Mouse (Mus musculus) adrenal gland, adult 8-10 months (tissue): ENCODE measurements around the gene Cend1. TPM values are rescaled to one million over a fixed set of nuclear protein-coding genes. Genes with fewer than 3 reads are reported as not detected.

Experiments used
- DNase-seq: peaks from one replicate; pipeline ENCODE4 v3.0.0; 2022
- total RNA-seq, 4 experiments: library from RNA; stranded (reverse); gene quantifications; 2 replicates each; pipeline ENCODE4 v1.2.4; 2022

The Cend1 gene
- total RNA-seq, 4 experiments from 2014 or later, result 1.5 to 2.6 (median 2.1) TPM

DNA sequence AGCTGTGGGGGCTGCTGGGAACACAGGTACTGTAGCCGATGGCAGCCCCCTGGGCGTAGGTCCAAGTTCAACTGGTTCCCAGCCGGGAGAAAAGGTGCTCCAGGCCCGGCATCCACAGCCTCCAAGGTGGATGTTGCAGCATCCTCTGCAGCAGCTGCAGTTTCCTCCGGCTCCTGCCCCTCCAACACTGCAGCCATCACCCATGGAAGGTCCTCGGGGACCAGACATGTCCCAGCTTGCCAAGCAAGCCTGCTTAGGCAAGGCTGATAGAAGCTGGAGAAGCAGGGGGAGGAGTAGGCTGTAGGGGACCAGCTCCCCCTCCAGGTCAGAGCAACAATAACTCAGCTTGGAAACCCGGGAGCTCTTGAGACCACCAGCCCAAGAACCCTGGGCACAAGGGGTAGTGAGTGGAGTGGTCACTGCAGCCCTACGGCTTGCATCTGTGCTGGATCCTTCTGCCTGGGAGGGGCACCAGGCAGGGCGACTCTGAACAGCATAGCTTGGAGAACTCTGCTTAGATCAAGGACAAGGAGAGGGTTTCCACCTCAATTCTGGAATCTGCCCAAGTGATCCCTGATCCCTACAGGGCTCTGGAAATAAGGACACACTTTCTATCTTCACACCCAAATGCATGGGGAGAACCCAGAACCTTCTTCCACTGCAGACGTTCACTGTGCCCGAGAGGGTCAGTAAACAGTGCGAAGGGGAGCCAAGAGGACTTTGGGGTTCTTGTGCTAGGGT is 14.0 kb upstream of the Cend1 start:
- no peak for DNase-seq

DNA sequence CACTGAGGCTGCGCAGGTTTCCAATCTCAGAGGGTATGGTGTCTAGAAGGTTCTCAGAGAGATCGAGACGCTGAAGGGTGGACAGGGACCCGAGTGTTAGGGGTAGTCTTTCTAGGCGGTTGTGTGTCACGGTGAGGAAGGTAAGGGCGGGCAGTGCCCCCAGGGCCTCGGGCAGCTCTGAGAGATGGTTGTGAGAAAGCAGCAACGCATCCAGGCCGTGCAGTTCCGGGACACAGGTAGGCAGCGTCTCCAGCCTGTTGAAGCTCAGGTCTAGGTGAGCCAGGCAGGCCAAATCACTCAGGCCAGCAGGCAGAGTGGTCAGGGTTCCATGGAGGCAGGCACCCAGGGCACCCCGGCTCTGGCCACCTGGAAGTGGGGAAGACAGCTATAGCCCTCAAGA is 12.9 kb upstream of the Cend1 start:
- no peak for DNase-seq

DNA sequence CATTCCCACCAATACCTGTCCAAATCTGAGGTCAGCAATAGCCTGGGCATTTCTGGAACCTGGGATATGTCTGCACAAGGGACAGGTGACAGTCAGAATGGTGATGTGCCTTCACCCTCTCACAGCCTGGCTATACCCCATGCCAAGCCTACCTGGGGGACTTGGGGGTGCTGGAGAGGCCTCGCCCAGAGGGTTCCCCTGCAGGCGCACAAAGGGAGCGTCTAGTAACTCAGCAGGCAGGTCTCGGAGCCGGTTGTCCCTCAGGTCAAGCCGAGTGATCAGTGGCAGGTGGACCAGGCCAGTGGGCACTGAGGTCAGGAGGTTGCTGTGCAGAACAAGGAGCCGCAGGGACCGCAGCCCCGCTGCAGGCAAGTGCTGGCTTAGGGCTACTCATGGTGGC is 12.2 kb upstream of the Cend1 start:
- no peak for DNase-seq

DNA sequence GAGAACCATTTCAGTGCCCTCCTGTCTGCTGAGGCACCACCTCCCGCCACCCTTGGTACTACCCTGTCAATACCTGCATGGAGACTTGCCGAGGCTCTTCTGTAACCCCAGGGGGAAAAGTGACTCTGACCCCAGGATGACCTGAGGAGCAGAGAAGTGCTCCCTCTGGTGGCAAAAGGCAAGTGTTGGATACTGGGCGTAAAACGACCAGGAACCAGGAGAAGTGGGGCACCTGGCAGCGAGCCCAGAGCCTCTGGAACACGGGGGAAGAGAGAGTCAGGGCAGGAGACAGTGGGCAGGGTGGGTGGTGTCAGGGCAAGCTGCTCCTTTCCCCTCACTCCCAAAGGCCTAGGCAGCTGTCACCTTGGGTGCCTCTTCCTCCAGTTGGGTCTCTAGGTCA is 11.3 kb upstream of the Cend1 start:
- DNase-seq, result peak; percentile 47

DNA sequence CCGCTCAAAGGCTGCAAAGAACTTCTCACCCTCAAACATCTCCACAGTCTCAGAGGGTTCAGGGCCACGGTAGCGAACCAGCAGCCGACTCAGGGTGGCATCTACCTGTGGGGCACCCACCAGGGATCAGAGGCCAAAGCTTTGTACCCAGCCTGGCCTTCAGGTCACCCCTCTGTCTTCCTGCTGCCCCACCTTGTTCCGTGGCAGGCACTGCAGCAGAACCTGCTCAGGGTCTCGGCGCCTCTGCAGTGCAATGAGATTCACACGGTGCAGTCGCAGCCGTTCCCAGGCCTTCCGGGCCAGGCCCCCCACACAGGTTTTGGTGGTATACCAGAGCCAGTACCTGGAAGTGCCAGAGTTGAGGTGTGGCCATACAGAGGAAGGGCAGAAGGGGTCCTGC is 10.5 kb upstream of the Cend1 start:
- DNase-seq, result no peak

DNA sequence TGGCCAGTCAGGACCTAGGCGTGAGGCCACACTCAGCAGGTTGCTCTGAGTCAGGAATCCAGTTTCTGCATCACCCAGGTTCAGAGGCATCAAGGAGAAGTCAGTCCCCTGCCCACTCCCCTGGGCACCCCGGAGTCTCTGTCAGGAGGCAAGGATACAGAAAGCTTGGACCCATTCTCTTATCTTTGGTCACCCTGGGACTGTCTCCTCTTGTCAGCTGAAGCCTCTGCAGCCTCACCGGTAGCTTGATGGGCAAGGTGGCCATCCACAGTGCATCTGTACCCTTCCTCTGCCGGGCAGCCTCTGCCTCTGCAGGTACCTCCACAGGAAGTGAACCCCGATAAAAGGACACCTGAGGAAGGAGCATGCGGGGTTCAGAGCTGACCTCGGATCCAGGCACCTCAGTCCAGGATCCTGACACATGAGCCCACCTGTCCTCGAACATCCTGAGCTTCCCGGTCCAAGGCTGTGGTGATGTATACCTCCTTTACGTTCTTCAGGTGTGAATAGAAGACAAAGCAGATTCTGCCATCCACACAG is 9.9 kb upstream of the Cend1 start:
- no peak for DNase-seq

DNA sequence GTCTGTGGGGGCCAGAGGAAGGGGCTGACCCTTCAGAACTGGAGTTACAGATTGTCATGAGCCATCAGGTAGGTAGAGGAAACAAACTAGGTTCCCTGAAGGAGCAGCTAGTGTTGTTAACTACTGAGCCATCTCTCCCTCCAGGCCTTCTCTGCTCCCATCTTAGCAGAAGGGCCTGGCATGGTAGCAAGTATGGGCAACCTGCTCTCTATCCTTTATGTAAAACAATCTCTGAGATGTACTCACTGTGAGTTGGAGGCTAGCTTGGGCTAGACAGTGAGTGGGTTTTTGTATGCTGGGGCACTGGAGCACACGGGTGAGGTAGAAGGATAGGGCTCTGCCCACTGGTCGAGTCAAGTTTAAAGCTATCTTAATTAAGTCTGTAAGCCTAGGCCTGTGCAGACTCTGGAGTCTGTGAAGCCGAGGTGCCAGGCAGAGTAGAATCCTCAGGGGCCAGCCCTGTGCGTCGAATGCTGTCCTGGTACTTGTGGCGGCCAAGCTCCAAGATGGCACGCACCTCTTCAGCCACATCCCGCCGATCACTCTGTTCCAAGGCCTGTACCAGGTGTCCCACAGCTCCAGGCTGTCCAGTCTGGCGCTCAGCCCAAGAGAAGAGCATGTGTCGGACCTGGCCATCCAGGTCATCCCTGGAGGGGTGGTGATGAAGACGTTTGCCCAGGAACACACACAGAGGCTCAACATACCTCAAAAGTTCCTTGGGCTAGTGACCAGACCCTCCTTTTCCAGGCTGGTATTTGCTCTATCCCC is 9.1 kb upstream of the Cend1 start:
- no peak for DNase-seq

DNA sequence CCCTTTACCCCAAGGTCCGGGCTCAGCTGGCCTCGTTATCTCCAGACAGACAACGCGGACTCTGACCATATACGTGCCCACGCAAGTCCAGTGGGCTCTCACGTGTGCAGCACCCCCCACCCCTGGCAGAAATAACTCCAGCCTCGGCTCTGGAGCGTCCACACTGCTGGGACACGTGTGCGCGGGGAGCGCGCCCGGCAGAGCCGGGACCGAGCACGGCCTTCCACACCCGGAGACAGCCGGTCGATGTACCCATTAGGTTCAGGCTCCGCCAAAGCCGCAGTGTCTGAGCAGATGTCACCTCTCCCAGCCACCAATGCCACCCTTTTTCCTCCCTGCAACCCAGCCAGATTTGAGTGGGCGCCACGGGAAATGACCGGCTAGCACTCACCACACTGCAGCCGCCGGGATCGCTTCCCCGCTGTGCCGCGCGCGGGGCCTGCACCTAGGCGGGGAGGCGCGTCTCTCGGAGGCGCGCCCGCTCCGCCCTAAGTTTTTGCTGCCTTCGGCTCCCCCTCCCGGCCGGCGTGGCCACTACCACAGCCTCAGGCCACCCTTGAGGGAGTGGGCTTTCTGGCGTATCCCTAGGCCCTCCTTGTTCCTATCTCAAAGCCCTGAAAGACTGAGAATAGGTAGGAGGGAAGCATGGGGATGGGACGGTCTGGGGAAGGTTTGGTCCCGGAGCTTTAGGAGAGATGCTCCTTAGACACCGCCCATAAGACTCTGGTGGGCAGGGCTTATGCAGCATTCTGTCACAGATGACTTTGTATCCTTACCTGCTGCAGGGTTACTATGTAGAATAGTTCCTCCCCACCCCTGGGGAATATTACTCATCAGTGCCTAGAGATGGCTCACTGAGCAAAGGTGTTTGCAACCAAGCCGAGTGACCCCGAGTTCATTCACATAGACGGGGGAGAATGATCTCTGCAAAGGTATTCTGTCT is 8.2 kb upstream of the Cend1 start, which contains the start of gene Slc25a22:
Gene Slc25a22 (minus strand): TSS at position 715 of the 943 bp plus-strand sequence.
- peak; percentile 71 for DNase-seq

DNA sequence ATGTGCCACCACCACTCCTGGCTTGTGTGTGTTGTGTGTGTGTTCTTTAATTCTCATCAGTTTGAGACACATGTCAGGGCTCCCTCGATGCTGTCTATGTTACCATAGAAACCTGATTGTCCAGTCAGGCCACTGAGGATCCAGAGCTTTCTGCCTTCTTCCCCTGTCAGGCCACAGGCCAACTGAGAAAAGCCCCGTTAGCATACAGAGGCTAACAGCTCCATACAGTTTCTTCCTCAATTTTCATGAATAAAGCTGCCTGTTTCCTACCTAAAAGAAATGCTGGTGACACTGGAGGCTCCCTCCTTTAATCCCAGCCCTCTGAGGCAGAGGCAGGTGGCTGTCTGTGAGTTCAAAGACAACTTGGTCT is 7.2 kb upstream of the Cend1 start:
- no peak for DNase-seq

DNA sequence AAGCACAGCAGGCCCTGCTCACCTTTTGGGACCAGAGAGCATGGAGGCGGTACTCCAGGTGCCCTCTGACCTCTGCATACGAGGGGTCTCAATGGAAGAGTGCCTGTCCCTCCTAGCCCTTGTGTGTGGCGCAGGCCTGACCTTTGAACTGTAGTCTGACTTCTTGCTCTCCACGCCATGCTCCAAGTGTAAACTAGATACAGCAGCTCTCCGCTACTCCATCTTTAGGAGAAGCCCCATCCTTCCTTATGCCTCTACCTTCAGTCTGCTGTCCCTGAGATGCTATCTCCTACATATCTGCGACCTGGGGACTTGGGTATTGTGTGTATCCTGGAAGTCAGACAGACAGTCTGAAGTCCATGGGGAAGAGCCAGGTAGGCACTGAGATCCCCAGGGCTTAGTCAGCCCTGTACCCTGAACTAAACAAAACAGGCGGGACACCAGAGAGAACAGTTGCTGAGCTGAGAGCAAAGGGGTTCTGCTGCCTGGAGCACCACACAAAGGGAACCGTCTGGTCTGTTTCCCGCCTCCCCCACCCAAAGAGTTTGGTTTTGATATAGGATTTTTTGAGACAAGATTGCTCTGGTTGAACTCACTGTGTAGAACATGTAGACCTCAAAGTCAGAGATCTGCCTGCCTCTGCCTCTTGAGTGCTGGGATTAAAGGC is 6.7 kb upstream of the Cend1 start:
- no peak for DNase-seq

DNA sequence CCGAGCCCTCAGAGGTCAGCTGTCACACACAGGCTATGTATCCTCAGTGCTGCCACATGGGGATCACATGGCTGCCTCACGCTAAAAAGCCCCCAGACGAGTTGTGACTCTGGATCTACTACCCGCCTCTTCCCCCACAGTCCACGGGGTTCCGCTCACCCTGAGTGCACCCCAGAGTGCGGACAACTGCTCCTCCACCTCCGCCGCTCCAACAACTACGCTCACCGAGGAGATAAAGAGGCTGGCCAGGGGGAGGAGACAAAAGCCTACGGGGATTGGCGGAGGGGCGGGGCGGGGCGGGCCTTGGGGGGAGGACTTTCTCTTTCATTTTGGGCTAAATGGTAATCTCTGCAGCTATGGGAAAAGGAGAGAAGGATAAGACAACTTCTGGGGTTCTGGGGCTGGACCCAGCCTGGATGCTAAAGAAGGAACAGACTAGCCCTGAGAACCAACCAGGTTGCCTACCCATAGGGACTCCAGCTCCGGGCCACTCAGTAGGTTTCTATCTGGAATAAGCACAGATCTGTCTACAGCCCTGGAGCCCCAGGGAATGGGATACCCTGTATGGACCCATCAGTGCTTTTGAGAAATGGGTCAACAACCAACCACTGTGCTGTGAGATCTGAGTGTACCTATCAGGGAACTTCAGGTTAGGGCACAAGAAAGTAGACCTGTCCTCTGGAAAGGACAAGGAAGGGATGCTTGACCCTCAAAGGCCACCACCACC is 6.0 kb upstream of the Cend1 start:
- no peak for DNase-seq

DNA sequence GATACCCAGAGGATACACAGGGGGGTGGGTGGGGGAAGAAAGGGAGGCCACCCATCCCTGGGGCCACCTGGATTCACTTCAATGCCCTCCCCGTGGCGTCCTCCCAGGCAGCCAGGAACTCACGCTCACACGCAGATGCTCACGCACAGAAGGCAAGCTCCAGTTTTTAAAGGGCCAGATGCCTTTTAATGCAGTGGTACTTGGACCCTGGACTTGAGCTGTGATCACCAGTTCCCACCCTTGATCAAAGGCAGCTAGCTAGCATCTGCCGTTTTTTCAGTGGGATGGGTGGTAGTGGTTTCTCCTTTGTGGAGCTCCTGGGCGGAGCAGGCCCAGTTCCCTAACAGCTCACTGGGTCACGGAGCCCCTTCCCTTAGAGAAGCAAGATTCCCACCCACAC is 5.2 kb upstream of the Cend1 start:
- DNase-seq, result no peak

DNA sequence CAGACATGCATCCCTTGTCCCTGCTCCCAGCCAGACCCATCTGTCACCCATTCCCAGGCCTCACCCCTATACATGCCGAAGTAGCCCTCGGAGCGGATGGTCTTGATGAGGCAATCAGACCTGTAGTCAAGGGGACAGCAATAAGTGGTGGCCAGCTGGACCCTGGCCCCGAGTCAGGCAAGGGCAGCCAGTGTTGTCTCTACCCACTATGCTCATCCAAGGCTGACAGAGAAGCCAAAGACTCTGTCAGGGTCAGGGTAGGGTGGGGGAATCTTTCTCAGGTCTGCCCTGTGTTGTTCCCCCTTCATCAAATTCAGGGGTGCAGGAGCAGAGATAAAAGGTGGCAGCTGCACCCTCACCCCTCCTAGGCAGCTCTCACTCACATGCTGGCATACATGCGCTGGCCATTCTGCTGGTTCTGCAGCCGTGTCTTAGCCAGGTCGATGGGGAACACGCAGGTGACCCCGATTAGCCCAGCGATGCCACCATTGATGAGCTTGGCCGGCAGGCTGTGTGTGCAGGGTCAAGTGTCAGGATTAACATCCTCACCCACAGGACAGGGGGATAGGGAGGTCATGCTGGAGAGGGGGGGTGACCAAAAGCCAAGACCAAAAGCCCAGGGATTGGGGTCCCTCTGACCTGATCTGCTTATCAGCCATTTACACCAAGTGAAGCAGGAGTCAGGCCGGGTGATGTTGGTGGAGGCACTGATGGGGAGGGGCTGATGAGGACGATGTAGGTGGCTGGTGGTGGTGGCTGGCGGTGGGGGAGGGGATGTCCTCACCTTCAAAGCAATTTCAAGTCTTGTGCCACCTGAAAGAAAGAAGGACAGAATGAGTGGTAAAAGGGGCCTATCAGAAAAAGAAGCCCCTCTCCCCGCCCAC is 4.5 kb upstream of the Cend1 start:
- no peak for DNase-seq

DNA sequence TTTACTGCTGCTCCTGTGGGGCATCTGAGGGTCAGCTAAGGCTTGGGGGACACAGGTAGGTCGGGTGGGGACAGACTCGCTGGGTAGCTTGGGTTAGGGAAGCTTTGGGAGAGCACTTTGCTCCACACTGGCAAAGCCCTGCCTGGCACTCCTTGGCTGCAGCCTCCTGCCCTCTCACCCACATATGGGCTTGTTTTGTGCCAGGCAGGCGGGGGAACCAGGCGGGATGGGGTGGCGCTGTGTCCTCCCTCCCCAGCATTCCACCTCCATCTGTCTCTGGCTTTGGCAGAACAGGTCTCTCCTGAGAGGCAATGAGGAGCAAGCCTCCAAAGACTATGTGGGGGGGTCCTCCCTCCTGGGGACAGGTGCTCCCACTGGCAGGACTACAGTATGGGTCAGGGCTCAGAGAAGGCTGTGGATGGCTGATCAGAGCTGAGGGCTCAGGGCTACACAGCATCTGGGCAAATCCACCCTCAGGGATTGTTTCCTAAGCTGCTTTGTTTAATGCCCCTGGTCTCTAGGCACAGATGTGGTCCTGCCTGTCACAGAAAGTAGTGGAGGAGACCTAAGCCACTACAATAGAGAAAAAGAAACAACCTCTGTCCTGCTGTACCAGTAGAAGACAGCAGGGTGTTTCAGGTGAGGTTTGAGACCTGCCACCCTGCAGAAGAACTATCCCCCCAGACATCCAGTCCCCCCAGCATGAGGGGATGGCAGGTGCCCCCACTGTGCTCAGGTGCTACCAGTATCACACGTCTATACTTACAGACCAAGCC is 3.6 kb upstream of the Cend1 start:
- no peak for DNase-seq

DNA sequence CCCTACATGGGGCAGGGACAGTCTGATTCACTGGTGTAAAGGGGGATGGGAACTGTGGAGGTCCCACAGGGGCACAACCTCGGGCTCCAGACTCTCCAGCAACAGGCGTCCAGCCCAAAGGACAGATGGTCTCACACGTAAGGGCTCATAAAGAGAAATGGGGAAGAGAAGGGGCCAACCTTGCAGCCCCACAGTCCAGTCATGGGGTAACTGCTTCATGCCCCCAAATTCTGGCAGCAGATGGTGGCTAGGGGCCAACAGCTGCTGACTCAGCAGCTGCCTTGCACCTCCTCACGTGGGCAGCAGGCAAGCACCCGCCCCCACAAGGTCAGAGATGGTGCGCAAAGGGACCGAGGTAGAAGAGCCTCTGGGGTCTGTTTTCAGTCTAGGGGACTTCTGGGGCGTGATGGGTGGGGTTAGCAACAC is 2.9 kb upstream of the Cend1 start:
- DNase-seq, result peak; percentile 79

DNA sequence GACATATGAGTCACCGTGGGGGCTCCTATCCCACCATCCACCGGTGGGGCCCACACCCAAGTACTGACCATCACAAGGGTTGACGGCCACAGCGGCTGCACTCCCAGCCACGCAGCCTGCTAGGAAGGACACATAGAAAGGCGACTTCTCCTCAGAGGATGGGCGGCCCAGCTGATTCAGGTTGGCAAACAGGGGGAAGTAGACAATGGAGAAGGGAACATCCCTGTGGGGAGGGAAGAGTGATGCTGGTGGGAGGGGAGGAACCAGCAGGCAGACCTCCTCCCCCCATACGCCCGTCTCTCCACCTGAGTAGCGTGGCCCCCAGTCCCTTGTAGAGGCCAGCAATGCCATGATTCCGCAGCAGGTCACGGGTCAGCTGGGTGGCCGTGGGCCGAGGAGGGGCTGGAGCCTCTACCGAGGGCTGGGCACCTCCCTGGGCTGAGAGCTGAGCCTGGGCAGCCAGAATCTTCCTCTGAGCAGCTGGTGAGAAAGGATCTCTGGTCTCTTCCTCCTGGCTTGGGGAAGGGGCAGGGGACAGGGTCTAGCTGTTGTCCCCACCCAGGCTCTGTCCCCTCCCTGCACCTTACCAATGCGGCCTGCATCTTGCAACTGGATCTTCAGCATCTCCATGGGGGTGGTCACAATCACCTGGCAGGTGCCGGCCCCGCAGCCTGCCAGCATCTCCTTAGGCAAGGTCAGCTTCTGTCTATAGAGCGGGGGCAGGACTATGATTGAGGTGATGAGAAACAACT is 2.3 kb upstream of the Cend1 start:
- DNase-seq, result no peak

DNA sequence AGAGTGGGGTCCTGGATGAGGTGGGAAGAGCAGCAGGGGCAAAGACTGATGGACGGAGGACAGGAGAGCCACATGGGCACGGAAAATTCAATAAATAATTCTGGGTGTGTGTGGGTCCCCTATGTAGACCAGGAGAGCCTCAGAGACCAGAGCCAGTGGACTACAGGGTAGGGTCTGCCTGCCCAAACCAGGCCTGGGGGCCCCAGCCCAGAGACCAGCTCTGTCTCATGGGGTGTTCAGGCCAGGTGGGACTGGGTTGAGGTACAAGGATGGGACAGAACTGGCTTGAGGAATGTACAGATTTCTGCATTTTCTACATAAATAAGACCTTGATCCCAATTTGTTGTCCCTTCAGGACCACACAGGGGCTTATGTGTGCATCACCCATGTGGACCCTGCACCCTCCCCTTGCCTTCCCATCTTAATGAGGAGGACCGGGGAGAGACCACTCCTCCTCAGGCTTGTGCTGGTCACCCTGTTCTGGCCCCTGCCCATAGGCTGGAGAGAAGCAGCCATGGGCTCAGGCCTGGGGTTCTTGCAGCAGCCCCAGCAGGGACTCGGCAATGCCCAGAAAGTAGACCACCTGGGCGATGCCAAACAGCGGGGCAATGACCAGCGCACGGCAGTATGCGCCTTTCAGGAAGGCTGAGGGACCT is 1.4 kb upstream of the Cend1 start:
- DNase-seq, result no peak
